Mouse (Mus musculus): ENCODE measurements around the gene Kcnab2. TPM values are rescaled to one million over a fixed set of nuclear protein-coding genes. Genes with fewer than 3 reads are reported as not detected.

Gene Kcnab2
- 1.5 and 2.9 TPM in 2 replicates for total RNA-seq (2014; rRNA removed; ENCODE audit: low replicate concordance)
- 0.69 and 1.1 TPM in 2 replicates for polyA plus RNA-seq (2015; fragmentation: Nextera tagmentation; extraction: Ambion mirVana)

DNA sequence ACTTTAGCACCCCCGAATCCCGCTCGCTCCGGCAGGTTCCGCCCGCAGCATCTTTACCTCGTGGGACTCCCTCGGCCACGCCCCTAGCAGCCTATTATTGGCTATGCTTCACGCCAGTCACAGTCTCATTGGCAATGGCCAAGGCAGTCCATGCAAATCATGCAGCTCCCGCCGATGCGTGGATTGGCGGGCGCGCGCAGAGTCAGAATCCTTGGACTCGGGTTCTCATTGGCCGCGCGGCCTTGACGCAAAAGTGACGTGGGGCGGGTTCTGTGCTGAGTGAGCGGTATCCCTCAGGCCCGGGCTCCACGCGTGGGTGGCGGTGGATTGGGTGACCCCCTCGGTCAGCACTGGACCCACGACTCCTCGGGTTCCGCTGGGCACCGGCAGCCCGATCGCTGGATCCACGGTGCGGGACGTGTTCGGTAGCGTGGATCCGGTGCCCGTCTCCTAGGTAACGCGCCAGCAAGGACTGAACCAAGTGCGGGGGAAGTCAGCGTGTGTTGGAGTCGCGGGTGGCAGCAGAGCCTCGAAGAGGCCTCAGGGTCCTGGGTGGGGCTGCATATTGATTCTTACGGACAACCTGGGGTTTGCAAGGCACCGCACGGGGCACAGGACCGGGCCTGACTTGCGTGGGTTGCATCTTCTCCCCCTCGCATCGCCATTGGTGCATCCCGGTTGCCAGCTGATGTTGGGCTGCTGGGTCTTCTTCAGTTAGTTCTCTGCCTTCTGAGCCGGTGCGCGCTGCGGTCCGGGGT lies at the start of gene Kcnab2:
Gene Kcnab2, minus strand, starts transcription at position 406 of the 758 bp plus-strand sequence.
- Histone ChIP-seq H3K9ac (replicated peaks; ENCODE audit: low read depth, low read length) (peak within 1 kb of the TSS; percentile 64), H3K27me3 (ENCODE audit: control insufficient read depth, insufficient read depth, low read length) (peaks cover 22% of the 10 kb centered on the region), H3K4me2 (ENCODE audit: low read depth, low read length) (peak within 1 kb of the TSS; percentile 92), H3K9me3 (replicated peaks; ENCODE audit: control insufficient read depth, low read length) (no peaks in the 10 kb centered on the region), H3K4me1 (ENCODE audit: control insufficient read depth, insufficient read depth) (peaks cover 8% of the 10 kb centered on the region; the same call in 1 of the 2 replicates), H3K4me3 (ENCODE audit: low read depth, low read length) (peak within 1 kb of the TSS; percentile 85), H3K27ac (ENCODE audit: low read depth) (peak within 1 kb of the TSS; percentile 51; the same call in 1 of the 2 replicates), H3K36me3 (replicated peaks; ENCODE audit: control insufficient read depth, insufficient read depth, low read length) (no peaks in the 10 kb centered on the region)
- peak; percentile 94 for DNase-seq (ENCODE audit: low spot score)
- peak; percentile 96 for ATAC-seq (ENCODE audit: insufficient read depth, low read depth)
- TF ChIP-seq CTCF (IDR thresholded peaks at IDR 0.05; ENCODE audit: low read depth), result no peak
- no peak for TF ChIP-seq EP300 (IDR thresholded peaks at IDR 0.05; ENCODE audit: low read depth)
- under 1% methylated on average over 63 of the region's 63 CpGs for WGBS

DNA sequence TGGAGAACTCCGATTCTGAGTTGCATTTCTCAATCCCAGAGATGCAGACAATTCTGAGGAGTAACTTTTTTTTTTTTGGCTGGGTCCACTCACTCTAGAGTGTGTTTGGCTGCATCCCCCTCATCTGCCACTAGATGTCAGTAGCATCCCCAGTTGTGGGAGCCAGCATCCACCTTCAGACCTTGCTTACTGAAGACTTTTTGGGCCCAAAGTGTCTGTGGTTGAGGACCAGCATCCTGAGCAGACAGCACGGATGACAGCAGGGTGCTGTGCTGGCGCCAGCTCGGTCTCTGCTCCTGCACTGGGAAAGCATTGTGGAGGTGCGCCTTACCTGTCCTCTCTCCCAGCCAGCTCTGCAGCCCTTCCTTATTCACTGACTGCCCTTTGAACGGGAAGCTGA lies 42.4 kb upstream of the Kcnab2 start:
- H3K4me2 ChIP-seq (ENCODE audit: low read depth, low read length), result no peak overlapping the region
- 34% methylated on average over 6 of the region's 6 CpGs for WGBS
- no peaks in the 10 kb centered on the region for H3K9me3 ChIP-seq (replicated peaks; ENCODE audit: control insufficient read depth, low read length)
- H3K9ac ChIP-seq (replicated peaks; ENCODE audit: low read depth, low read length), result no peak overlapping the region
- H3K4me1 ChIP-seq (ENCODE audit: control insufficient read depth, insufficient read depth), result no peaks in the 10 kb centered on the region
- peak; percentile 43 for DNase-seq (ENCODE audit: low spot score)
- TF ChIP-seq EP300 (IDR thresholded peaks at IDR 0.05; ENCODE audit: low read depth) (no peak), CTCF (IDR thresholded peaks at IDR 0.05; ENCODE audit: low read depth) (peak; percentile 75)
- no peak for ATAC-seq (ENCODE audit: insufficient read depth, low read depth)
- no peaks in the 10 kb centered on the region for H3K27me3 ChIP-seq (ENCODE audit: control insufficient read depth, insufficient read depth, low read length)
- H3K4me3 ChIP-seq (ENCODE audit: low read depth, low read length), result no peak overlapping the region
- H3K36me3 ChIP-seq (replicated peaks; ENCODE audit: control insufficient read depth, insufficient read depth, low read length), result no peaks in the 10 kb centered on the region
- H3K27ac ChIP-seq (ENCODE audit: low read depth), result no peak overlapping the region

DNA sequence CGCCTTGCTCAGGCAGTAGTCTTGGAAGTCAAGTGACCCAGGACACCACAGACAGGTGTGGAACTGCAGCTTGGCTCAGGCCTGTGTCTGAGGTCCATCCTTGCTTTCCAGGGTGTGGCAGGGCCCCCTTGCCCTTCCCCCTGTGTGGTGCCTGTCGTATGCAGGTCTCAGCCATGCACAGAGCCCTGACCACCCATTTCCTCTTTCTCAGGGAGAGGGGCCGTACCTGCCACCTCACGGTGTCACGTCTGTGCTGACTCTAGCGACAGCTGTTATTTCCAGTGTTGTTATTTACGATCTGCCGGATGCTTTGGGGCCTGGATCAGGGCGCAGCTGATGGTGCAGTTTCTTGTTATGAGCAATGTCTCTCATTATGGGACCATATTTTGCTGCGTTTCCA lies 41.4 kb upstream of the Kcnab2 start:
- no peak overlapping the region for H3K9ac ChIP-seq (replicated peaks; ENCODE audit: low read depth, low read length)
- H3K4me1 ChIP-seq (ENCODE audit: control insufficient read depth, insufficient read depth), result no peaks in the 10 kb centered on the region
- no peak overlapping the region for H3K4me3 ChIP-seq (ENCODE audit: low read depth, low read length)
- 85% methylated on average over 10 of the region's 10 CpGs for WGBS
- TF ChIP-seq EP300 (IDR thresholded peaks at IDR 0.05; ENCODE audit: low read depth), result no peak
- TF ChIP-seq CTCF (IDR thresholded peaks at IDR 0.05; ENCODE audit: low read depth), result no peak
- H3K36me3 ChIP-seq (replicated peaks; ENCODE audit: control insufficient read depth, insufficient read depth, low read length), result no peaks in the 10 kb centered on the region
- ATAC-seq (ENCODE audit: insufficient read depth, low read depth) (no peak), DNase-seq (ENCODE audit: low spot score) (no peak)
- H3K4me2 ChIP-seq (ENCODE audit: low read depth, low read length), result no peak overlapping the region
- H3K9me3 ChIP-seq (replicated peaks; ENCODE audit: control insufficient read depth, low read length), result no peaks in the 10 kb centered on the region
- no peaks in the 10 kb centered on the region for H3K27me3 ChIP-seq (ENCODE audit: control insufficient read depth, insufficient read depth, low read length)
- H3K27ac ChIP-seq (ENCODE audit: low read depth), result no peak overlapping the region

DNA sequence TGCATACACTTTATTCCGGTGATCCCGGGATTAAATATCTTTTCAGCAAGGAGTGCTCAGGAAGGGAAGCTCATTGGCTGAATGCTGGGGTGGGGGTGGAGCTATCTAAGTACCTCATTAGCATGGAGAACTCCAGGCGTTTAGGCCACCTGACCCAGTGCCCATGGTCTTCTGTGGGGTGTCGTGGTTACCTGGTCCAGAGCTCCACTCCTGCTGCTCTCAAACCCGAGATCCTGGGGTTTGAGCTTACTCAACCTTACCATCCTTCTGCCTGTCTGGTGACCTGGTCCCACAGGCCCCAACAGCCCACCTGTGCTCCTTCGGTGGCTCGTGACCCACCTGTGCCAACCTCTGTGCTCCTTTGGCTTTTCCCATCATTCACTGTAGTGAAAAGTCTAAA lies 37.2 kb upstream of the Kcnab2 start:
- DNase-seq (ENCODE audit: low spot score) (no peak), ATAC-seq (ENCODE audit: insufficient read depth, low read depth) (no peak)
- Histone ChIP-seq H3K4me3 (ENCODE audit: low read depth, low read length) (no peak overlapping the region), H3K9ac (replicated peaks; ENCODE audit: low read depth, low read length) (no peak overlapping the region), H3K4me1 (ENCODE audit: control insufficient read depth, insufficient read depth) (no peaks in the 10 kb centered on the region), H3K4me2 (ENCODE audit: low read depth, low read length) (no peak overlapping the region), H3K27ac (ENCODE audit: low read depth) (no peak overlapping the region), H3K36me3 (replicated peaks; ENCODE audit: control insufficient read depth, insufficient read depth, low read length) (no peaks in the 10 kb centered on the region), H3K27me3 (ENCODE audit: control insufficient read depth, insufficient read depth, low read length) (no peaks in the 10 kb centered on the region), H3K9me3 (replicated peaks; ENCODE audit: control insufficient read depth, low read length) (no peaks in the 10 kb centered on the region; the same call in 1 of the 2 replicates)
- WGBS, result 72% methylated on average over 7 of the region's 7 CpGs
- no peak for TF ChIP-seq EP300 (IDR thresholded peaks at IDR 0.05; ENCODE audit: low read depth)
- no peak for TF ChIP-seq CTCF (IDR thresholded peaks at IDR 0.05; ENCODE audit: low read depth)

DNA sequence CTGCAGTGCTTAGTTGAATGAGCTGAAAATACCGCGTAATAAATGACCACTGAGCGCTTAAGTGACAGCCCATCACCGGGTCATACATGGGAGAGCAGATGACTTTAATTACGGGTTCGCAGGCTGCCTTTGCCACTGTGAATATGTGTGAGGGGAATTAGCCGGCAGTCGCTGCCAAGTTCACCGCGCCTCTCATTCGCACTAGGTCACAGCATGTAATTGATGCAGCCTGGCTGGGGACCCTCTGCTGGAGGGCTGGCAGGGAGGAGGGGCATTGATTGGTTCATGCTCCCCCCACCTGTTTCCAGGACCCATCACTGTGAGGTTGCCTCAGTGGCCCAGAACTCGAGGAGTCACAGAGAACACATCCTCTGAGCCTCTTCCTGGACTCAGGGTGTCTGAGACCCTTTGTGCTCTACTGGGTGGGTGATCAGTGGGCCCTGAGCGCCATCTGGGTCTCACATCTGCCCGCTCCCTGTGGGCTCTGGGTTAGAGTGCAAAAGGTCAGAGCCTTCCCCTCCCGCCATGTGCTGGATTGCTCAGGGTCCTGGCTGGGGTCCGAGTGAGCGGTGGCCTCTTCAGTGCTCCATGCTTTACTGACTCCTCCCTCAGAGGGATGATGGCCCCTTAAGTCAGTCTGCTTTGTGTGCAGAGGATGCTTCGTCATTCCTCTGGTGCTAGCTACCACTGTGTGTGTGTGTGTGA lies 34.7 kb upstream of the Kcnab2 start:
- Histone ChIP-seq H3K4me3 (ENCODE audit: low read depth, low read length) (no peak overlapping the region), H3K27me3 (ENCODE audit: control insufficient read depth, insufficient read depth, low read length) (no peaks in the 10 kb centered on the region), H3K36me3 (replicated peaks; ENCODE audit: control insufficient read depth, insufficient read depth, low read length) (no peaks in the 10 kb centered on the region), H3K4me2 (ENCODE audit: low read depth, low read length) (no peak overlapping the region), H3K9ac (replicated peaks; ENCODE audit: low read depth, low read length) (no peak overlapping the region), H3K4me1 (ENCODE audit: control insufficient read depth, insufficient read depth) (no peaks in the 10 kb centered on the region), H3K27ac (ENCODE audit: low read depth) (no peak overlapping the region), H3K9me3 (replicated peaks; ENCODE audit: control insufficient read depth, low read length) (peaks cover 7% of the 10 kb centered on the region)
- WGBS, result 68% methylated on average over 18 of the region's 18 CpGs
- TF ChIP-seq CTCF (IDR thresholded peaks at IDR 0.05; ENCODE audit: low read depth) (no peak), EP300 (IDR thresholded peaks at IDR 0.05; ENCODE audit: low read depth) (no peak)
- DNase-seq (ENCODE audit: low spot score) (no peak), ATAC-seq (ENCODE audit: insufficient read depth, low read depth) (no peak)

All from heart, postnatal 0 days (tissue).